Mouse (Mus musculus) right cerebral cortex, adult 18-20 months (tissue): Measurements from ENCODE around the gene Rhox4f.
"Not testable (repeated sequence)": the region's sequence is repeated elsewhere in the genome, so short reads cannot be mapped to it uniquely, and the experiment has no call there.

Experiments
- DNase-seq: peaks from one replicate; pipeline ENCODE4 v3.0.0; 2022; ENCODE audit warnings: mixed read lengths

The Rhox4f gene

GRCm38 (mm10) chrX:37607604-37608003 lies at the start of gene Rhox4f:
Gene Rhox4f (minus strand): TSS chrX:37607704.
- DNase-seq: not testable (repeated sequence)

DNA sequence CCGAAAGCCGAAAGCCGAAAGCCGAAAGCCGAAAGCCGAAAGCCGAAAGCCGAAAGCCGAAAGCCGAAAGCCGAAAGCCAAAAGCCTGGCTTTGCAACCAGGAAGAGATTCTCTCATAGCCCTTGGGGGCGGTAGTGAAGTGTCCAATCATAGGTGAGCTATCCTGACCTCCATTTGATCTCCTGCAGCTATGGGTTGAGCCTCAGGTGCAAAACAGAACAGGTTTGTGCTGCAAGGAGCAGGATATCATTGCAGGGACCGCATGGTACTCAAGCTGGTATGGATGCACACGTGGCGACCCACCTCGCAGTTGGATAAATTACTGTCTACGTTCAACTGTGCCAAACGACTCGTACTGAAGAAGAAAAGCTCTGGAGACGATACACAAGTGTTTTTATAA lies 43.7 kb upstream of the Rhox4f start, which contains the start of gene Rhox4g:
TSS of gene Rhox4g (minus strand) at position 101 of the 400 bp plus-strand sequence.
- DNase-seq: not testable (repeated sequence)

DNA sequence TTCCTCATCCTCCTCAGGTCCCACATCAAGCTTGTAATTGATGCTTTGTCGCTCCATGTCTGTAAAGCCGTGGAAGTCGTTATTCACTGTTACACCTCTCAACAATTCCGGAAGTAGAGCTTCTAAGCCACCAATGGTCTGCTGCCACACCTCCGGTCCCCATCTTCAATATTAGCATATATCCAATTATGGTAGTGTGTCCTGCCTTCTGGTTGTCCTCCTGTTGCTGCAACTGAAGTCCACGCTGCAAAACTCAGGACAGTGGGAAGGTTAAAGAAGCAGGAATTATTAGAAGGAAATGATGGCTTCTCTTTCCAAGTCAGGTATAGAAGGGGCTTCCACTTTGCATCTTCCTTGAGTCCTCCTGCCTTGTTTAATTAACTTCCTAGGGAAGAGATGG lies 35.9 kb upstream of the Rhox4f start, which contains the start of gene Rhox2g:
TSS of gene Rhox2g (minus strand) at position 101 of the 400 bp plus-strand sequence.
- not testable (repeated sequence) for DNase-seq

- not testable (repeated sequence) for DNase-seq
Measured at GRCm38 (mm10) chrX:37628512-37628911, 21.0 kb upstream of the Rhox4f start, which contains the start of gene Rhox3g. Gene Rhox3g (minus strand): TSS chrX:37628612.

GRCm38 (mm10) chrX:37580692-37581091 lies 26.8 kb downstream of the Rhox4f start, which contains the start of gene Rhox3f:
Gene Rhox3f (plus strand): TSS chrX:37580992.
- DNase-seq: not testable (repeated sequence)

DNA sequence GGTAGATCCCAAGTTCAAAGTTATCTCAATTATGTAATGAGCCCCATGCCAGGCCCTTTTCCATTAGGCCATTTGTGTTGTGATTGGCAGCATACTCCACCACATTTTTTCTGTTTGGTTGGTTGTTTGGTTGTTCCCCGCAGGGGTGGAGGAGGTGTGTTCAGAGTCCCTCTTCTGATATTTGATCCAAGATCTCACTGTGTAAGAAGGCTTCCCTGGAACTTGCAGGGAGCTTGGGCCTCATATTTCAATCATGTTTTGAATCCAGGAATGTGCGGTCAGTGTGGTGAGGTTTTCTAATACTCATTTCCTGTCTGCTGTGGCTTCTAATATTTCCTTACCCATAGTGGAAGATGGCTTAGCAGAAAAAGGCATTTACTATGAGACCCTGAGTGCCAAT lies 34.9 kb downstream of the Rhox4f start:
- DNase-seq: not testable (repeated sequence)

- not testable (repeated sequence) for DNase-seq
Measured at GRCm38 (mm10) chrX:37571105-37571504, 36.4 kb downstream of the Rhox4f start, which contains the start of gene Rhox2f. Gene Rhox2f (plus strand): TSS chrX:37571405.

GRCm38 (mm10) chrX:37557112-37557511 lies 50.4 kb downstream of the Rhox4f start, which contains the start of gene Rhox4e:
Gene Rhox4e (plus strand): TSS chrX:37557412.
- DNase-seq: not testable (repeated sequence)
